Mouse (Mus musculus): ENCODE results near the gene Ldhc.

The Ldhc gene

GRCm38 (mm10) chr7:46919551-46920176 lies 58.7 kb downstream of the Ldhc start, which contains the start of gene Tsg101:
Gene Tsg101 (minus strand): TSS chr7:46919969.
- peak; percentile 95 for DNase-seq

GRCm38 (mm10) chr7:46922075-46922474 lies 61.1 kb downstream of the Ldhc start:
- no peak for DNase-seq
